In the genomic region with DNA sequence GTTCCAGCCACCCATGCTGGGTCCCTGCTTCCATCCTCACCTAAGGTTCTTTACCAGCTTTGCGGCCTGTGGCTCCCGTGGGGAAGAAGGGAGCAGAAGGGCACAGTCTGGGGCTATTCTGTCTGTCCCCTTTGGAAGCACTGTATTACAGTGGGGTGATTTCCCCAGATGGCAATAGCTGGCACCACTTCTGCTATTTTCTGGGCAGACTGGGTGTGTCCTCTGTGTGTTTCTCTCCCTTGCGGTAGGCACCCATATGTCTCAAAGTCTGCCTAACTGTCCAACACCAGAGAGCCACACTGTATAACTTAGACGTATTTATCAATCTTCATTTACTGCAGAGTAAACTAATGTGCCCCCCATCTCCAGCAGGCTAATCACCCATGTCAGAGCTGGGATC, we compare ENCODE assay signal across 14 mouse cellular contexts.
DNase-seq lines count a peak whose midpoint lies in the region; ATAC-seq and TF ChIP-seq lines count a peak whose summit lies in the region.
"Had no signal": no experiment of that assay in that cellular context is flagged by ENCODE, and none has a peak within 500 bp of the region (broad histone marks: within the 10 kb centered on the region; RNA-seq: fewer than 3 reads in every experiment).

No protein-coding gene starts in this region.

- ATAC-seq in midbrain, embryonic 16.5 days = no peak
- ATAC-seq in lung, postnatal 0 days = no peak; the same call in 1 of the 2 replicates
- ATAC-seq in intestine, postnatal 0 days = no peak

- no peaks in the 10 kb centered on the region for H3K9me3 ChIP-seq in midbrain, embryonic 10.5 days (replicated peaks)
- H3K9me3 ChIP-seq in midbrain, embryonic 16.5 days (replicated peaks; ENCODE audit: control insufficient read depth, low read length, poor library complexity, severe bottlenecking) = no peaks in the 10 kb centered on the region
- no peaks in the 10 kb centered on the region for H3K9me3 ChIP-seq in lung, postnatal 0 days (ENCODE audit: low read length)
- no peaks in the 10 kb centered on the region for H3K9me3 ChIP-seq in intestine, postnatal 0 days (ENCODE audit: control insufficient read depth)
- H3K9me3 ChIP-seq: embryonic facial prominence, embryonic 13.5 days; heart, embryonic 15.5 days; megakaryocyte, embryonic 14.5 days had no signal

- H3K4me2 ChIP-seq in midbrain, embryonic 16.5 days (ENCODE audit: low read length) = no peak overlapping the region
- no peak overlapping the region for H3K4me2 ChIP-seq in lung, postnatal 0 days (replicated peaks; ENCODE audit: low read depth, low read length)
- no peak overlapping the region for H3K4me2 ChIP-seq in intestine, postnatal 0 days (replicated peaks; ENCODE audit: low read depth)
- H3K4me2 ChIP-seq: embryonic facial prominence, embryonic 13.5 days; heart, embryonic 15.5 days had no signal

- no peak for TF ChIP-seq CTCF in cerebellum, adult 2 months (IDR thresholded peaks at IDR 0.05; ENCODE audit: borderline replicate concordance, insufficient read depth, low read depth, low read length)
- TF ChIP-seq CTCF in lung, postnatal 0 days (IDR thresholded peaks at IDR 0.05) = no peak
- no peak for TF ChIP-seq CTCF in spleen, adult 2 months (IDR thresholded peaks at IDR 0.05; ENCODE audit: extremely low read depth, insufficient read depth, insufficient read length, insufficient replicate concordance)
- no peak for TF ChIP-seq CTCF in intestine, postnatal 0 days (IDR thresholded peaks at IDR 0.05; ENCODE audit: low read depth)

- no peak for TF ChIP-seq POLR2A in cerebellum, adult 2 months (IDR thresholded peaks at IDR 0.05; ENCODE audit: borderline replicate concordance, insufficient read depth, low read length)
- TF ChIP-seq POLR2A in spleen, adult 2 months (IDR thresholded peaks at IDR 0.05; ENCODE audit: low read depth, low read length) = no peak

- no peaks in the 10 kb centered on the region for H3K36me3 ChIP-seq in midbrain, embryonic 10.5 days
- H3K36me3 ChIP-seq in midbrain, embryonic 16.5 days (ENCODE audit: control insufficient read depth, insufficient read depth, low read length) = no peaks in the 10 kb centered on the region
- H3K36me3 ChIP-seq in lung, postnatal 0 days (ENCODE audit: insufficient read depth, low read length) = no peaks in the 10 kb centered on the region
- H3K36me3 ChIP-seq in spleen, adult 2 months (ENCODE audit: control insufficient read depth, insufficient read depth, low read length) = 0 out of 2 replicates have a peak, but pooled peaks cover 1% of the 10 kb centered on the region
- no peaks in the 10 kb centered on the region for H3K36me3 ChIP-seq in intestine, postnatal 0 days (ENCODE audit: control insufficient read depth, insufficient read depth)
- H3K36me3 ChIP-seq: embryonic facial prominence, embryonic 13.5 days; heart, embryonic 15.5 days had no signal

- H3K27ac ChIP-seq in cerebellum, adult 2 months (ENCODE audit: insufficient read depth, low read length) = 0 out of 2 replicates have a peak overlapping the region, but pooled peaks have one; percentile 13
- H3K27ac ChIP-seq in midbrain, embryonic 10.5 days (replicated peaks) = peak overlapping the region; percentile 88
- no peak overlapping the region for H3K27ac ChIP-seq in midbrain, embryonic 16.5 days (ENCODE audit: low read length)
- H3K27ac ChIP-seq in lung, postnatal 0 days (ENCODE audit: low read length) = no peak overlapping the region
- H3K27ac ChIP-seq in spleen, adult 2 months (ENCODE audit: insufficient read depth, low read length) = peak overlapping the region; percentile 15; the same call in 1 of the 2 replicates
- H3K27ac ChIP-seq in intestine, postnatal 0 days (ENCODE audit: low read depth, low read length) = no peak overlapping the region
- H3K27ac ChIP-seq: embryonic facial prominence, embryonic 13.5 days; heart, embryonic 15.5 days had no signal

- H3K4me1 ChIP-seq in cerebellum, adult 2 months (ENCODE audit: control insufficient read depth, insufficient read depth, low read length) = no peaks in the 10 kb centered on the region; the same call in 1 of the 2 replicates
- peaks cover 66% of the 10 kb centered on the region for H3K4me1 ChIP-seq in midbrain, embryonic 10.5 days
- peaks cover 18% of the 10 kb centered on the region for H3K4me1 ChIP-seq in midbrain, embryonic 16.5 days (ENCODE audit: control insufficient read depth, insufficient read depth, low read length)
- H3K4me1 ChIP-seq in lung, postnatal 0 days (ENCODE audit: insufficient read depth, low read depth, low read length) = no peaks in the 10 kb centered on the region
- H3K4me1 ChIP-seq in spleen, adult 2 months (ENCODE audit: control insufficient read depth, insufficient read depth, insufficient read length) = peaks cover 24% of the 10 kb centered on the region; the same call in 1 of the 2 replicates
- no peaks in the 10 kb centered on the region for H3K4me1 ChIP-seq in intestine, postnatal 0 days (replicated peaks; ENCODE audit: control insufficient read depth, insufficient read depth, low read length)

- H3K27me3 ChIP-seq in cerebellum, adult 2 months (ENCODE audit: control insufficient read depth, insufficient read depth, low read length) = no peaks in the 10 kb centered on the region
- H3K27me3 ChIP-seq in midbrain, embryonic 10.5 days (ENCODE audit: low read depth, poor library complexity, severe bottlenecking) = no peaks in the 10 kb centered on the region
- H3K27me3 ChIP-seq in midbrain, embryonic 16.5 days (ENCODE audit: control insufficient read depth, insufficient read depth, low read depth, low read length) = no peaks in the 10 kb centered on the region
- H3K27me3 ChIP-seq in lung, postnatal 0 days (replicated peaks; ENCODE audit: insufficient read depth, low read length) = no peaks in the 10 kb centered on the region
- H3K27me3 ChIP-seq in spleen, adult 2 months (ENCODE audit: control insufficient read depth, insufficient read depth, low read length) = no peaks in the 10 kb centered on the region
- no peaks in the 10 kb centered on the region for H3K27me3 ChIP-seq in intestine, postnatal 0 days (replicated peaks; ENCODE audit: control insufficient read depth, insufficient read depth, low read length)
- H3K27me3 ChIP-seq: heart, embryonic 15.5 days had no signal

- no peak for DNase-seq in cerebellum, adult 2 months
- no peak for DNase-seq in cerebellum, adult 9-10 months
- DNase-seq in midbrain, embryonic 10.5 days (ENCODE audit: low spot score) = no peak
- peak; percentile 26 for DNase-seq in lung, postnatal 0 days (ENCODE audit: low spot score)
- peak; percentile 48 to 52 for DNase-seq in spleen, adult 2 months (ENCODE audit: low read depth in 1 of 2, low spot score in 2 of 2)
- no peak for DNase-seq in ovary, adult 18-20 months (ENCODE audit: low spot score)
- DNase-seq: adrenal gland, postnatal 25 days; cerebellum, adult 11-12 months; kidney, adult 8-10 months had no signal

- no peak overlapping the region for H3K4me3 ChIP-seq in cerebellum, adult 2 months (replicated peaks; ENCODE audit: insufficient read depth, low read depth, low read length)
- no peak overlapping the region for H3K4me3 ChIP-seq in midbrain, embryonic 10.5 days
- H3K4me3 ChIP-seq in midbrain, embryonic 16.5 days (ENCODE audit: low read depth, low read length) = no peak overlapping the region
- no peak overlapping the region for H3K4me3 ChIP-seq in lung, postnatal 0 days (ENCODE audit: low read depth, low read length)
- no peak overlapping the region for H3K4me3 ChIP-seq in spleen, adult 2 months (ENCODE audit: extremely low read depth, insufficient read depth, insufficient read length)
- H3K4me3 ChIP-seq in intestine, postnatal 0 days (ENCODE audit: low read depth, low read length) = no peak overlapping the region
- H3K4me3 ChIP-seq: embryonic facial prominence, embryonic 13.5 days; heart, embryonic 15.5 days; megakaryocyte, embryonic 14.5 days had no signal

- H3K9ac ChIP-seq in midbrain, embryonic 16.5 days (ENCODE audit: low read depth, low read length) = no peak overlapping the region
- no peak overlapping the region for H3K9ac ChIP-seq in lung, postnatal 0 days (replicated peaks; ENCODE audit: low read depth)
- H3K9ac ChIP-seq in intestine, postnatal 0 days (ENCODE audit: low read depth, low read length) = no peak overlapping the region
- H3K9ac ChIP-seq: embryonic facial prominence, embryonic 13.5 days; heart, embryonic 15.5 days had no signal

- 65% methylated on average over 4 of the region's 4 CpGs for WGBS in cerebellum, adult 2 months
- WGBS in midbrain, embryonic 10.5 days = 90% methylated on average over 4 of the region's 4 CpGs
- WGBS in midbrain, embryonic 16.5 days = 86% methylated on average over 4 of the region's 4 CpGs
- 91% methylated on average over 4 of the region's 4 CpGs for WGBS in lung, postnatal 0 days
- WGBS in spleen, adult 2 months = 37% methylated on average over 4 of the region's 4 CpGs
- 75% methylated on average over 4 of the region's 4 CpGs for WGBS in intestine, postnatal 0 days

- no peak for TF ChIP-seq EP300 in lung, postnatal 0 days (IDR thresholded peaks at IDR 0.05)

Comparison
In these comparisons a context has a peak if more than half of its experiments do, and no peak if none do; other contexts are left out.
1. H3K27ac ChIP-seq: peak in cerebellum, adult 2 months (single experiment), midbrain, embryonic 10.5 days (single experiment) and spleen, adult 2 months (single experiment); none in midbrain, embryonic 16.5 days (single experiment), lung, postnatal 0 days (single experiment) and intestine, postnatal 0 days (single experiment).
2. DNase-seq: peak in lung, postnatal 0 days (single experiment) and spleen, adult 2 months (2 of 2); none in cerebellum, adult 2 months (0 of 2), cerebellum, adult 9-10 months (single experiment), midbrain, embryonic 10.5 days (single experiment) and ovary, adult 18-20 months (single experiment).